Comparison of ENCODE assay signal across 16 mouse cellular contexts in the genomic region with DNA sequence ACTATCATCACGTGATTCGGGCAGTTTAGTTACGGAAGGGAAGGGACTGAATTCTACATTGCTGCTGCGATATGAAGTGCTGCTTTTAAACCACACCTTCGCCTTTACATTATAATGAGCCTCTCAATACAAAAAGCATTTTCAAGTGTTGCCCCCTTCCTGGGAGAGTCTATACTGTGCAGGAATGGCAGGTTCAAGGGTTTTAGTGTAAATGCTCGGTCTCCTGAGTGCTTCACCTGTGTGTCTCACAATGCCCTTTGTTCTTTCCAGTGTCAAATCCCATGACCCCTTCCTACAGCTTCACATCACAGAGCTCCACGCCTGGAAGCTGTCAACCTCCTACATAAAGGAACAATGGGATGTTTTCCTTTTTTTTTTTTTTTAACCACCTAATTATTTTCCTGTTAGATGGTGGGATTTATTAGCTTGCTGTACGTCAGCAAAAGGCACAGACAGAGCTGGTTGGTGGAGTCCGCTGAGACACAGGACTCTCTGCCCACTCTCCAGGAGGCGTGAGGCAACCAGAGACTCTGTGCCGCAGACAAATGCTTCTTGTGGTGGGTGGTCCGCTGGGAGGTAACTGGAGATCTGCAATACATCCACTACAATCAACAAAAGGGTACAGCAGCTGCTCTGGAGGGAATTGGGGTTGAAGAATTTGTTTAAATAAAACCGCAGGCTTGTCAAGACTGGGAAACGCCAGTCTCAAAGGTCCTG.
DNase-seq lines count a peak whose midpoint lies in the region; ATAC-seq and TF ChIP-seq lines count a peak whose summit lies in the region.
"Had no signal": no experiment of that assay in that cellular context is flagged by ENCODE, and none has a peak within 500 bp of the region (broad histone marks: within the 10 kb centered on the region; RNA-seq: fewer than 3 reads in every experiment).

No protein-coding gene starts in this region.

- no peaks in the 10 kb centered on the region for H3K36me3 ChIP-seq in hindbrain, embryonic 11.5 days (ENCODE audit: control insufficient read depth, insufficient read depth, low read length)
- no peaks in the 10 kb centered on the region for H3K36me3 ChIP-seq in hindbrain, postnatal 0 days (ENCODE audit: insufficient read depth, low read length)
- H3K36me3 ChIP-seq in embryonic facial prominence, embryonic 10.5 days (replicated peaks): no peaks in the 10 kb centered on the region
- H3K36me3 ChIP-seq in limb, embryonic 12.5 days: no peaks in the 10 kb centered on the region
- H3K36me3 ChIP-seq: G1E; midbrain, embryonic 12.5 days had no signal

- no peak overlapping the region for H3K4me3 ChIP-seq in hindbrain, embryonic 11.5 days (ENCODE audit: low read depth, low read length)
- H3K4me3 ChIP-seq in hindbrain, postnatal 0 days (ENCODE audit: low read length): no peak overlapping the region
- no peak overlapping the region for H3K4me3 ChIP-seq in embryonic facial prominence, embryonic 10.5 days
- H3K4me3 ChIP-seq in limb, embryonic 12.5 days (replicated peaks): no peak overlapping the region
- H3K4me3 ChIP-seq: midbrain, embryonic 12.5 days had no signal

- WGBS in hindbrain, embryonic 11.5 days: 32% methylated on average over 14 of the region's 14 CpGs
- WGBS in hindbrain, postnatal 0 days: 31% methylated on average over 14 of the region's 14 CpGs
- 35% methylated on average over 14 of the region's 14 CpGs for WGBS in embryonic facial prominence, embryonic 10.5 days
- WGBS in limb, embryonic 12.5 days: 46% methylated on average over 14 of the region's 14 CpGs

- ATAC-seq in hindbrain, embryonic 11.5 days (ENCODE audit: low FRiP score): peak; percentile 54; the same call in 1 of the 2 replicates
- ATAC-seq in hindbrain, postnatal 0 days: no peak
- peak; percentile 42; the same call in 1 of the 2 replicates for ATAC-seq in limb, embryonic 12.5 days (ENCODE audit: insufficient number of reproducible peaks, insufficient read depth, low FRiP score, low TSS enrichment, low read depth)
- ATAC-seq in monocyte, adult 5-6 weeks (replicated peaks; ENCODE audit: insufficient number of reproducible peaks, low FRiP score, low TSS enrichment, poor library complexity, severe bottlenecking): no peak

- peak; percentile 43 for DNase-seq in hindbrain, embryonic 11.5 days (ENCODE audit: low spot score)
- DNase-seq in hindbrain, postnatal 0 days (ENCODE audit: low spot score): no peak
- peak; percentile 22 for DNase-seq in Muller cell, postnatal 12 days (ENCODE audit: inconsistent ontology term)
- DNase-seq in embryonic facial prominence, embryonic 10.5 days (ENCODE audit: low spot score): peak; percentile 68
- no peak for DNase-seq in gastrocnemius, postnatal 36 days
- DNase-seq in cerebellum, postnatal 10 days: no peak
- DNase-seq: B cell, adult 2 months; cerebellum, adult 2 months; kidney, adult 8-10 months; liver; lung, postnatal 10 days; spleen, adult 18-20 months had no signal

- peaks cover 9% of the 10 kb centered on the region; the same call in 1 of the 2 replicates for H3K27me3 ChIP-seq in hindbrain, embryonic 11.5 days (ENCODE audit: control insufficient read depth, insufficient read depth, low read length)
- peaks cover 3% of the 10 kb centered on the region; the same call in 1 of the 2 replicates for H3K27me3 ChIP-seq in hindbrain, postnatal 0 days (ENCODE audit: insufficient read depth, low read length)
- peaks cover 1% of the 10 kb centered on the region; the same call in 1 of the 2 replicates for H3K27me3 ChIP-seq in embryonic facial prominence, embryonic 10.5 days (replicated peaks; ENCODE audit: low read depth, poor library complexity, severe bottlenecking)
- no peaks in the 10 kb centered on the region for H3K27me3 ChIP-seq in limb, embryonic 12.5 days

- no peaks in the 10 kb centered on the region for H3K4me1 ChIP-seq in hindbrain, embryonic 11.5 days (replicated peaks; ENCODE audit: control insufficient read depth, insufficient read depth, low read length)
- H3K4me1 ChIP-seq in hindbrain, postnatal 0 days (ENCODE audit: insufficient read depth, low read length): no peaks in the 10 kb centered on the region
- peaks cover 16% of the 10 kb centered on the region for H3K4me1 ChIP-seq in embryonic facial prominence, embryonic 10.5 days
- H3K4me1 ChIP-seq in limb, embryonic 12.5 days (replicated peaks): peaks cover 3% of the 10 kb centered on the region

- TF ChIP-seq CTCF in hindbrain, postnatal 0 days (IDR thresholded peaks at IDR 0.05; ENCODE audit: low read depth): no peak

- intact Hi-C loops in gastrocnemius, postnatal 36 days (cut with DNase I): no loop called here

- H3K27ac ChIP-seq in hindbrain, embryonic 11.5 days (ENCODE audit: low read depth, low read length): no peak overlapping the region
- H3K27ac ChIP-seq in hindbrain, postnatal 0 days: no peak overlapping the region
- peak overlapping the region; percentile 6; the same call in 1 of the 2 replicates for H3K27ac ChIP-seq in embryonic facial prominence, embryonic 10.5 days (replicated peaks)
- H3K27ac ChIP-seq in limb, embryonic 12.5 days: no peak overlapping the region
- H3K27ac ChIP-seq: midbrain, embryonic 12.5 days had no signal

- no peak overlapping the region for H3K4me2 ChIP-seq in hindbrain, embryonic 11.5 days (replicated peaks; ENCODE audit: low read depth, low read length)
- H3K4me2 ChIP-seq in hindbrain, postnatal 0 days (ENCODE audit: low read depth, low read length): no peak overlapping the region
- no peak overlapping the region; the same call in 1 of the 2 replicates for H3K4me2 ChIP-seq in limb, embryonic 12.5 days
- H3K4me2 ChIP-seq: midbrain, embryonic 12.5 days had no signal

- no peaks in the 10 kb centered on the region for H3K9me3 ChIP-seq in hindbrain, embryonic 11.5 days (ENCODE audit: control insufficient read depth, low read length)
- no peaks in the 10 kb centered on the region for H3K9me3 ChIP-seq in hindbrain, postnatal 0 days (ENCODE audit: low read length)
- H3K9me3 ChIP-seq in embryonic facial prominence, embryonic 10.5 days: no peaks in the 10 kb centered on the region
- no peaks in the 10 kb centered on the region for H3K9me3 ChIP-seq in limb, embryonic 12.5 days
- H3K9me3 ChIP-seq: midbrain, embryonic 12.5 days had no signal

- no peak overlapping the region for H3K9ac ChIP-seq in hindbrain, embryonic 11.5 days (ENCODE audit: low read depth, low read length)
- no peak overlapping the region for H3K9ac ChIP-seq in hindbrain, postnatal 0 days (replicated peaks; ENCODE audit: low read length)
- H3K9ac ChIP-seq in limb, embryonic 12.5 days (replicated peaks): no peak overlapping the region
- H3K9ac ChIP-seq: midbrain, embryonic 12.5 days had no signal

Comparison
In these comparisons a context has a peak if more than half of its experiments do, and no peak if none do; other contexts are left out.
1. ATAC-seq: peak in hindbrain, embryonic 11.5 days (single experiment) and limb, embryonic 12.5 days (single experiment); none in hindbrain, postnatal 0 days (single experiment) and monocyte, adult 5-6 weeks (single experiment).
2. DNase-seq: peak in hindbrain, embryonic 11.5 days (single experiment), Muller cell, postnatal 12 days (single experiment) and embryonic facial prominence, embryonic 10.5 days (single experiment); none in hindbrain, postnatal 0 days (single experiment), gastrocnemius, postnatal 36 days (0 of 2) and cerebellum, postnatal 10 days (0 of 2).